Mouse (Mus musculus) C2C12 (cell line): ENCODE results near the gene Rps6ka5.

Experiments used
- CTCF ChIP-seq: IDR thresholded peaks from one replicate; pipeline ENCODE4 v1.5.1; 2011; ENCODE audit not compliant: control insufficient read depth, insufficient read depth, insufficient read length
- USF1 ChIP-seq: IDR thresholded peaks from one replicate; pipeline ENCODE4 v1.6.1; 2011; ENCODE audit warnings: low read depth, mild to moderate bottlenecking, control low read depth, moderate library complexity

GRCm38 (mm10) chr12:100517371-100517770 lies 209.4 kb downstream of the Rps6ka5 start:
- TF ChIP-seq USF1 (no peak), CTCF (no peak)
